Mouse (Mus musculus) myocyte (in vitro differentiated cells): ENCODE data around the gene Vax2. TPM values are rescaled to one million over a fixed set of nuclear protein-coding genes. Genes with fewer than 3 reads are reported as not detected.

ENCODE experiments used
- H3K27me3 ChIP-seq: one replicate; pipeline ENCODE4 v1.6.1; 2011; ENCODE audit not compliant: control insufficient read depth, insufficient read depth, insufficient read length
- H3K36me3 ChIP-seq: one replicate; pipeline ENCODE4 v1.6.1; 2011; ENCODE audit not compliant: control insufficient read depth, insufficient read depth
- H3K4me2 ChIP-seq: one replicate; pipeline ENCODE4 v1.6.1; 2011; ENCODE audit warnings: low read depth, control low read depth
- H3K4me3 ChIP-seq: one replicate; pipeline ENCODE4 v1.5.1; 2011; ENCODE audit warnings: mild to moderate bottlenecking, control low read depth, moderate library complexity
- H3K79me2 ChIP-seq: one replicate; pipeline ENCODE4 v1.6.1; 2011; ENCODE audit not compliant: control insufficient read depth, insufficient read depth
- H3ac ChIP-seq: one replicate; pipeline ENCODE4 v1.6.1; 2011; ENCODE audit not compliant: control insufficient read depth, insufficient read length
- CEBPB ChIP-seq: IDR thresholded peaks from 2 replicates; pipeline ENCODE4 v1.6.1; 2011; ENCODE audit warnings: mild to moderate bottlenecking, moderate library complexity; ENCODE audit not compliant: poor library complexity, insufficient read depth, severe bottlenecking
- E2F4 ChIP-seq: IDR thresholded peaks from one replicate; pipeline ENCODE4 v1.6.1; 2011; ENCODE audit warnings: mild to moderate bottlenecking, control low read depth, moderate library complexity; ENCODE audit not compliant: insufficient read depth
- MAX ChIP-seq: IDR thresholded peaks from one replicate; pipeline ENCODE4 v1.6.1; 2011; ENCODE audit warnings: low read depth, mild to moderate bottlenecking, control low read depth
- MYOD1 ChIP-seq, 3 experiments: IDR thresholded peaks; one replicate each; pipeline ENCODE4 v1.6.1; 2011; ENCODE audit warnings: control low read depth in 2 of 3, low read depth in 2 of 3, mild to moderate bottlenecking in 2 of 3, moderate library complexity in 1 of 3; ENCODE audit not compliant: insufficient read length in 2 of 3, control insufficient read depth in 1 of 3
- MYOG ChIP-seq, 3 experiments: IDR thresholded peaks; one replicate each; pipeline ENCODE4 v1.6.1; 2011; ENCODE audit warnings: control low read depth in 2 of 3, low read depth in 2 of 3, mild to moderate bottlenecking in 2 of 3; ENCODE audit not compliant: insufficient read length in 2 of 3, control insufficient read depth in 1 of 3, insufficient read depth in 1 of 3
- POLR2A ChIP-seq: IDR thresholded peaks from one replicate; pipeline ENCODE4 v1.6.1; 2011; ENCODE audit warnings: low read depth, mild to moderate bottlenecking, control low read depth, moderate library complexity; ENCODE audit not compliant: insufficient read length
- POLR2AphosphoS2 ChIP-seq: IDR thresholded peaks from one replicate; pipeline ENCODE4 v1.6.1; 2011; ENCODE audit warnings: low read depth, control low read depth; ENCODE audit not compliant: insufficient read length
- REST ChIP-seq: IDR thresholded peaks from one replicate; pipeline ENCODE4 v1.6.1; 2011; ENCODE audit warnings: mild to moderate bottlenecking, control low read depth, moderate library complexity; ENCODE audit not compliant: insufficient read depth, insufficient read length
- SRF ChIP-seq: IDR thresholded peaks from one replicate; pipeline ENCODE4 v1.6.1; 2011; ENCODE audit warnings: low read depth; ENCODE audit not compliant: control insufficient read depth, insufficient read length
- TCF12 ChIP-seq: IDR thresholded peaks from one replicate; pipeline ENCODE4 v1.6.1; 2011; ENCODE audit warnings: mild to moderate bottlenecking, control low read depth; ENCODE audit not compliant: poor library complexity, insufficient read depth, severe bottlenecking
- TCF3 ChIP-seq: IDR thresholded peaks from one replicate; pipeline ENCODE4 v1.6.1; 2011; ENCODE audit warnings: low read depth, control low read depth; ENCODE audit not compliant: insufficient read length
- USF1 ChIP-seq: IDR thresholded peaks from one replicate; pipeline ENCODE4 v1.6.1; 2011; ENCODE audit warnings: low read depth, mild to moderate bottlenecking, control low read depth, moderate library complexity
- polyA plus RNA-seq: library from polyadenylated mRNA; unstranded; fragments of >200 nt; fragmentation: generic; extraction: Trizol; gene quantifications from one replicate; pipeline ENCODE4 v1.2.1, GENCODE M21; 2012; ENCODE audit warnings: missing spikeins

The Vax2 gene
- polyA plus RNA-seq, 1 experiment: 0.66 TPM

GRCm38 (mm10) chr6:83750171-83750684, 39.2 kb downstream of the Vax2 start:
- Histone ChIP-seq H3K79me2 (no peaks in the 10 kb centered on the region), H3K36me3 (no peaks in the 10 kb centered on the region), H3K4me3 (no peak overlapping the region), H3K27me3 (peaks cover 66% of the 10 kb centered on the region), H3ac (no peak overlapping the region), H3K4me2 (peak overlapping the region; percentile 45)
- TF ChIP-seq REST: no peak
- no peak for TF ChIP-seq TCF12
- TF ChIP-seq CEBPB: no peak
- no peak for TF ChIP-seq POLR2AphosphoS2
- no peak for TF ChIP-seq MAX
- no peak for TF ChIP-seq MYOD1 (IDR thresholded peaks at IDR 0.05; ENCODE audit: control insufficient read depth in 1 of 3, insufficient read length in 2 of 3, low read depth in 2 of 3)
- no peak for TF ChIP-seq TCF3

DNA sequence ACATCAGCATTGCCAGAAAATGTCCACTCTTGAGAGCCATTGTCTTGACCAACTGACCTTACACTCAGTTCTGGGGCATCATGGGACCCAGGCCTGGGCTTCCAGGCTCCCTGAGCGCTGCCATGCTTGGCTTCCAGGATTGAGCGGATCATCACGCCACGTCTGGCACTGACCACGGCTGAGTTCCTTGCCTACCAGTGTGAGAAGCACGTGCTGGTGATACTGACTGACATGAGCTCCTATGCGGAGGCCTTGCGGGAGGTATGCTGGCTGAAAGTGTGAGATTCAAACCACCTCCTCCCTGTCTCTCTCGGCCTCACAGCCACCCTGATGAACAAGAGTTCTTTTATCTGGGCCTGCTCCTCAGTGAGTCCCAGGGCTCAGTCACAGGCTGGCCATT, 45.0 kb downstream of the Vax2 start:
- no peaks in the 10 kb centered on the region for H3K79me2 ChIP-seq
- H3K4me2 ChIP-seq: no peak overlapping the region
- no peak for TF ChIP-seq REST
- no peak for TF ChIP-seq MAX
- no peak for TF ChIP-seq TCF12
- no peak for TF ChIP-seq SRF
- no peak for TF ChIP-seq MYOG (IDR thresholded peaks at IDR 0.05; ENCODE audit: control insufficient read depth in 1 of 3, insufficient read depth in 1 of 3, insufficient read length in 2 of 3, low read depth in 2 of 3)
- TF ChIP-seq CEBPB: no peak
- TF ChIP-seq E2F4: no peak
- TF ChIP-seq TCF3: no peak
- TF ChIP-seq MYOD1 (IDR thresholded peaks at IDR 0.05; ENCODE audit: control insufficient read depth in 1 of 3, insufficient read length in 2 of 3, low read depth in 2 of 3): no peak
- no peak for TF ChIP-seq USF1
- no peak for TF ChIP-seq POLR2AphosphoS2
- no peak for TF ChIP-seq POLR2A
- no peak overlapping the region for H3K4me3 ChIP-seq
- H3K27me3 ChIP-seq: peaks cover 63% of the 10 kb centered on the region
- H3K36me3 ChIP-seq: no peaks in the 10 kb centered on the region
- H3ac ChIP-seq: no peak overlapping the region

DNA sequence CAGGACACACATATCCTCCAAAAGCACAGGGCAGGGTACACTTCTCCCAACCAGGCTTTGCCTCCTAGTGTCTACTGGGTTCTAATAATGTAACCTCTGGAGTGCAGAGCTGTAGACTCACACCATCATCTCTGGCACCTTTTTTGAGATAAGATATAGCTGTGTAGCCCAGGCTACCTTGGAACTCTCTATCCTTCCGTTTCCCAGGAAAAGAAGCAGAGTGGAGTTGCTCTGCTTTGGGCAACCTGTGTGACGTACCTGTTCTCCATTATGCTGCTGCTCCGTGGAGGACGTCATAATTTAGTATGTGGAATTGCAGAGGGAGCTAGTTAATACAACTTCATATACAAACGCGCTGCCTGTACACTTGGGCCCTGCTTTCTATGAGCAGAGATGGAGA, 51.3 kb downstream of the Vax2 start, which contains the start of gene Ankrd53:
Gene Ankrd53, plus strand, starts transcription at position 301 of the 400 bp plus-strand sequence.
- no peak within 1 kb of the TSS for H3ac ChIP-seq
- no peak within 1 kb of the TSS for H3K4me2 ChIP-seq
- TF ChIP-seq POLR2AphosphoS2 (no peak), POLR2A (no peak), REST (no peak), E2F4 (no peak), USF1 (no peak), SRF (no peak), MAX (no peak), MYOD1 (IDR thresholded peaks at IDR 0.05; ENCODE audit: control insufficient read depth in 1 of 3, insufficient read length in 2 of 3, low read depth in 2 of 3) (no peak), TCF12 (no peak), MYOG (IDR thresholded peaks at IDR 0.05; ENCODE audit: control insufficient read depth in 1 of 3, insufficient read depth in 1 of 3, insufficient read length in 2 of 3, low read depth in 2 of 3) (no peak), TCF3 (no peak)
- no peaks in the 10 kb centered on the region for H3K79me2 ChIP-seq
- H3K4me3 ChIP-seq: no peak within 1 kb of the TSS
- peaks cover 11% of the 10 kb centered on the region for H3K27me3 ChIP-seq
- no peaks in the 10 kb centered on the region for H3K36me3 ChIP-seq

- Histone ChIP-seq H3K36me3 (no peaks in the 10 kb centered on the region), H3K79me2 (no peaks in the 10 kb centered on the region), H3K27me3 (peaks cover 4% of the 10 kb centered on the region), H3K4me3 (no peak overlapping the region), H3K4me2 (no peak overlapping the region), H3ac (no peak overlapping the region)
- no peak for TF ChIP-seq MYOD1 (IDR thresholded peaks at IDR 0.05; ENCODE audit: control insufficient read depth in 1 of 3, insufficient read length in 2 of 3, low read depth in 2 of 3)
- no peak for TF ChIP-seq USF1
- no peak for TF ChIP-seq TCF12
- no peak for TF ChIP-seq E2F4
- TF ChIP-seq SRF: no peak
- no peak for TF ChIP-seq REST
- TF ChIP-seq POLR2AphosphoS2: no peak
- TF ChIP-seq POLR2A: no peak
- no peak for TF ChIP-seq MYOG (IDR thresholded peaks at IDR 0.05; ENCODE audit: control insufficient read depth in 1 of 3, insufficient read depth in 1 of 3, insufficient read length in 2 of 3, low read depth in 2 of 3)
- no peak for TF ChIP-seq TCF3
- no peak for TF ChIP-seq CEBPB
- no peak for TF ChIP-seq MAX
Observed at GRCm38 (mm10) chr6:83762880-83763431, 51.9 kb downstream of the Vax2 start.
